Mouse (Mus musculus): Measurements from ENCODE around the gene 4930404N11Rik. TPM values are rescaled to one million over a fixed set of nuclear protein-coding genes. Genes with fewer than 3 reads are reported as not detected.

The 4930404N11Rik gene
- polyA plus RNA-seq, 1 experiment from 2014 or later, result 0.61 TPM

DNA sequence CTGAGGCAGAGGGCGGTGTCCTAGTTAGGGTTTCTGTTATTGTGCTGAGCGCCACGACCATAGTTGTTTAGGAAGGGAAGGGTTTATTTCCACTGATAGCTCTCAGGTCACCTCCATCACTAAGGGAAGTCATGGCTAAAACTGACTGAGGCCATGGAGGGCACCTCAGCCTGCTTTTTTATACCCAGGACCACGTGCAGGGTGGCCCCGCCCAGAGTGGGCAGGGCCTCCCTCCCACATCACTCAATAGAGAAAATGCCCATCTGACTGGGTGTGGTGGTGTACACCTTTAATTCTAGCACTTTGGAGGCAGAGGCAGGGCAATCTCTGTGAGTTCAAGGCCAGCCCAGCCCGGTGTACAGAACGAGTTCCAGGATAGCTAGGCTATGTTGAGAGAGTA lies 51.4 kb downstream of the 4930404N11Rik start:
- H3K27ac ChIP-seq, result no peak overlapping the region
- H3K4me3 ChIP-seq, result no peak overlapping the region
- H3K4me1 ChIP-seq (replicated peaks), result peaks cover 31% of the 10 kb centered on the region
- whole genome bisulfite sequencing, result 79% methylated on average over 7 of the region's 7 CpGs
- DNase-seq (ENCODE audit: low spot score), result no peak
- peaks cover 97% of the 10 kb centered on the region for H3K36me3 ChIP-seq
- H3K27me3 ChIP-seq (ENCODE audit: insufficient read depth, poor library complexity, severe bottlenecking), result peaks cover 9% of the 10 kb centered on the region; the same call in 1 of the 2 replicates
- no peaks in the 10 kb centered on the region for H3K9me3 ChIP-seq

DNA sequence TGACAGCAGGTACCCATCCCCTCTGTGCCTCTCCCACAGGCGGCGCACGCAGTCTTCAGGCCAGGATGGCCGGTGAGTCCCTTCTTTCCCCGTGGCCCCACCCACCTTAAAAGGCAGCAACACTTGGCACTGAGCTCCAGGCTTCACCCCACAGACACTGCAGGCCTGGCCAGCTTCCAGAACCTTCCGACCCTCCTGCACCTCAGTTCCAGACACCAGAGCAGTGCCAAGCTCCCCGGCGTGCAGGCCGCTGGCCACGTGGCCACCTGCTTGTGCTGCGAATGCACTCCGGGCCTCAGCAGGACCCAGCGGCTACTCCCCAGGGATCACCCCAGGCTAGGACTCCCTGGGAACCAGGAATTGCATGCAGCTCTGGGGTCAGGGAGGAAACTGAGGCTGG lies 52.0 kb downstream of the 4930404N11Rik start:
- DNase-seq (ENCODE audit: low spot score), result no peak
- H3K27ac ChIP-seq, result no peak overlapping the region
- peaks cover 25% of the 10 kb centered on the region for H3K4me1 ChIP-seq (replicated peaks)
- peaks cover 99% of the 10 kb centered on the region for H3K36me3 ChIP-seq
- peak overlapping the region; percentile 2; the same call in 1 of the 2 replicates for H3K4me3 ChIP-seq
- no peaks in the 10 kb centered on the region for H3K9me3 ChIP-seq
- 95% methylated on average over 13 of the region's 13 CpGs for WGBS
- H3K27me3 ChIP-seq (ENCODE audit: insufficient read depth, poor library complexity, severe bottlenecking), result peaks cover 9% of the 10 kb centered on the region; the same call in 1 of the 2 replicates

Other genes with a start within 250 kb of the 4930404N11Rik start
- gene Zbtb7a, start 230.6 kb downstream of the 4930404N11Rik start, polyA plus RNA-seq (2016; fragmentation: Nextera tagmentation; extraction: Ambion mirVana), result 9.4 and 12.4 TPM in 2 replicates
- gene Pias4, start 197.9 kb downstream of the 4930404N11Rik start, polyA plus RNA-seq (2016; fragmentation: Nextera tagmentation; extraction: Ambion mirVana), result 64.1 and 72.2 TPM in 2 replicates
- 495 and 570 TPM in 2 replicates for gene Eef2, start 189.2 kb downstream of the 4930404N11Rik start, polyA plus RNA-seq (2016; fragmentation: Nextera tagmentation; extraction: Ambion mirVana)
- gene Dapk3, start 182.8 kb downstream of the 4930404N11Rik start, polyA plus RNA-seq (2016; fragmentation: Nextera tagmentation; extraction: Ambion mirVana), result 58.3 and 75.6 TPM in 2 replicates
- not detected in 2 replicates for gene 4930442H23Rik, start 182.0 kb downstream of the 4930404N11Rik start, polyA plus RNA-seq (2016; fragmentation: Nextera tagmentation; extraction: Ambion mirVana)
- not detected in 2 replicates for gene Nmrk2, start 163.8 kb downstream of the 4930404N11Rik start, polyA plus RNA-seq (2016; fragmentation: Nextera tagmentation; extraction: Ambion mirVana)
- 7.6 and 25.9 TPM in 2 replicates for gene Atcay, start 135.0 kb downstream of the 4930404N11Rik start, polyA plus RNA-seq (2016; fragmentation: Nextera tagmentation; extraction: Ambion mirVana)
- 5.1 and 6.7 TPM in 2 replicates for gene Zfr2, start 132.7 kb downstream of the 4930404N11Rik start, polyA plus RNA-seq (2016; fragmentation: Nextera tagmentation; extraction: Ambion mirVana)
- gene Matk, start 112.9 kb downstream of the 4930404N11Rik start, polyA plus RNA-seq (2016; fragmentation: Nextera tagmentation; extraction: Ambion mirVana), result 3.9 and 4.9 TPM in 2 replicates
- gene Mrpl54, start 98.9 kb downstream of the 4930404N11Rik start, polyA plus RNA-seq (2016; fragmentation: Nextera tagmentation; extraction: Ambion mirVana), result 238 and 239 TPM in 2 replicates
- gene Apba3, start 98.9 kb downstream of the 4930404N11Rik start, polyA plus RNA-seq (2016; fragmentation: Nextera tagmentation; extraction: Ambion mirVana), result 46.2 and 54.6 TPM in 2 replicates
- gene Tjp3, start 74.2 kb downstream of the 4930404N11Rik start, polyA plus RNA-seq (2016; fragmentation: Nextera tagmentation; extraction: Ambion mirVana), result 7.0 and 9.0 TPM in 2 replicates
- gene Pip5k1c, start 72.9 kb downstream of the 4930404N11Rik start, polyA plus RNA-seq (2016; fragmentation: Nextera tagmentation; extraction: Ambion mirVana), result 62.1 and 78.5 TPM in 2 replicates
- 53.2 and 58.8 TPM in 2 replicates for gene Cactin, start 44.7 kb downstream of the 4930404N11Rik start, polyA plus RNA-seq (2016; fragmentation: Nextera tagmentation; extraction: Ambion mirVana)
- 3.3 and 3.6 TPM in 2 replicates for gene Tbxa2r, start 37.1 kb downstream of the 4930404N11Rik start, polyA plus RNA-seq (2016; fragmentation: Nextera tagmentation; extraction: Ambion mirVana)
- gene Gipc3, start 22.6 kb downstream of the 4930404N11Rik start, polyA plus RNA-seq (2016; fragmentation: Nextera tagmentation; extraction: Ambion mirVana), result not detected in 2 replicates
- gene Hmg20b, start 15.3 kb downstream of the 4930404N11Rik start, polyA plus RNA-seq (2016; fragmentation: Nextera tagmentation; extraction: Ambion mirVana), result 111 and 128 TPM in 2 replicates
- gene Mfsd12, start 8.3 kb downstream of the 4930404N11Rik start, polyA plus RNA-seq (2016; fragmentation: Nextera tagmentation; extraction: Ambion mirVana), result 9.2 and 12.9 TPM in 2 replicates
- gene Fzr1, start 12.7 kb upstream of the 4930404N11Rik start, polyA plus RNA-seq (2016; fragmentation: Nextera tagmentation; extraction: Ambion mirVana), result 138 and 143 TPM in 2 replicates
- 95.8 and 98.2 TPM in 2 replicates for gene Dohh, start 18.6 kb upstream of the 4930404N11Rik start, polyA plus RNA-seq (2016; fragmentation: Nextera tagmentation; extraction: Ambion mirVana)
- gene Gm48551, start 18.6 kb upstream of the 4930404N11Rik start, polyA plus RNA-seq (2016; fragmentation: Nextera tagmentation; extraction: Ambion mirVana), result 4.0 and 4.8 TPM in 2 replicates
- 1.0 and 2.5 TPM in 2 replicates for gene Gm48552, start 23.2 kb upstream of the 4930404N11Rik start, polyA plus RNA-seq (2016; fragmentation: Nextera tagmentation; extraction: Ambion mirVana)
- gene Smim24, start 27.2 kb upstream of the 4930404N11Rik start, polyA plus RNA-seq (2016; fragmentation: Nextera tagmentation; extraction: Ambion mirVana), result 2.7 and 3.0 TPM in 2 replicates
- 10.5 and 16.0 TPM in 2 replicates for gene Nfic, start 89.8 kb upstream of the 4930404N11Rik start, polyA plus RNA-seq (2016; fragmentation: Nextera tagmentation; extraction: Ambion mirVana)
- 3.1 and 12.9 TPM in 2 replicates for gene Celf5, start 116.9 kb upstream of the 4930404N11Rik start, polyA plus RNA-seq (2016; fragmentation: Nextera tagmentation; extraction: Ambion mirVana)
- 87.4 and 92.6 TPM in 2 replicates for gene Ncln, start 130.6 kb upstream of the 4930404N11Rik start, polyA plus RNA-seq (2016; fragmentation: Nextera tagmentation; extraction: Ambion mirVana)
- gene S1pr4, start 134.3 kb upstream of the 4930404N11Rik start, polyA plus RNA-seq (2016; fragmentation: Nextera tagmentation; extraction: Ambion mirVana), result 0.39 and 0.42 TPM in 2 replicates
- 0.63 and 1.6 TPM in 2 replicates for gene Gna15, start 158.4 kb upstream of the 4930404N11Rik start, polyA plus RNA-seq (2016; fragmentation: Nextera tagmentation; extraction: Ambion mirVana)
- 71.2 and 76.9 TPM in 2 replicates for gene Gna11, start 179.4 kb upstream of the 4930404N11Rik start, polyA plus RNA-seq (2016; fragmentation: Nextera tagmentation; extraction: Ambion mirVana)
- 297 and 430 TPM in 2 replicates for gene Aes, start 193.7 kb upstream of the 4930404N11Rik start, polyA plus RNA-seq (2016; fragmentation: Nextera tagmentation; extraction: Ambion mirVana)
- 8.6 and 15.7 TPM in 2 replicates for gene Tle2, start 208.7 kb upstream of the 4930404N11Rik start, polyA plus RNA-seq (2016; fragmentation: Nextera tagmentation; extraction: Ambion mirVana)
- 6.9 and 7.1 TPM in 2 replicates for gene Tle6, start 235.3 kb upstream of the 4930404N11Rik start, polyA plus RNA-seq (2016; fragmentation: Nextera tagmentation; extraction: Ambion mirVana)
- gene BC025920, start 240.5 kb upstream of the 4930404N11Rik start, polyA plus RNA-seq (2016; fragmentation: Nextera tagmentation; extraction: Ambion mirVana), result 1.3 and 2.1 TPM in 2 replicates